Mouse (Mus musculus) adrenal gland, postnatal 10 days (tissue): Measurements from ENCODE around the gene Mad1l1. TPM values are rescaled to one million over a fixed set of nuclear protein-coding genes. Genes with fewer than 3 reads are reported as not detected.

Experiments used
- total RNA-seq, 2 experiments: library from RNA; stranded (reverse); gene quantifications; 2 replicates each; pipeline ENCODE4 v1.2.3; 2021

The Mad1l1 gene
- total RNA-seq, 2 experiments from 2014 or later = 20.3 to 22.3 TPM

Other genes with a start within 250 kb of the Mad1l1 start
- 10 to 100 TPM; 19.8 to 26.8 TPM for gene Nudt1, start 104 bp upstream of the Mad1l1 start, total RNA-seq
- gene Mrm2, start 10.3 kb upstream of the Mad1l1 start, total RNA-seq = 10 to 100 TPM; 12.0 to 13.9 TPM
- 10 to 100 TPM; 19.7 to 20.3 TPM for gene Snx8, start 67.7 kb upstream of the Mad1l1 start, total RNA-seq
- gene Eif3b, start 97.8 kb upstream of the Mad1l1 start, total RNA-seq = 100 to 1,000 TPM; 132 to 140 TPM
- under 1 TPM in 1 of 2 experiments, not detected in 1; 0.15 TPM for gene Gm4869, start 124.1 kb upstream of the Mad1l1 start, total RNA-seq
- 10 to 100 TPM; 10.9 to 13.9 TPM for gene Chst12, start 184.0 kb upstream of the Mad1l1 start, total RNA-seq
- gene Grifin, start 243.5 kb upstream of the Mad1l1 start, total RNA-seq = not detected